Mouse (Mus musculus) heart, postnatal 0 days (tissue): ENCODE measurements around the gene Tpra1.

Source experiments
- CTCF ChIP-seq: IDR thresholded peaks from 2 replicates; pipeline ENCODE4 v1.5.1; 2016; ENCODE audit warnings: antibody characterized with exemption, control low read depth, low read depth
- EP300 ChIP-seq: IDR thresholded peaks from 2 replicates; pipeline ENCODE4 v1.6.1; 2016; ENCODE audit warnings: antibody characterized with exemption, low read depth

GRCm38 (mm10) chr6:88860914-88861313, 41.1 kb upstream of the Tpra1 start:
- TF ChIP-seq CTCF (peak; percentile 81), EP300 (no peak)
